Mouse (Mus musculus) liver, embryonic 14.5 days (tissue): ENCODE results near the gene Rbm38. TPM values are rescaled to one million over a fixed set of nuclear protein-coding genes. Genes with fewer than 3 reads are reported as not detected.

ENCODE experiments used
- ATAC-seq: fragments of 200-750 bp; cut with Nextera tagmentation; 2 replicates; pipeline ENCODE4 v1.8.0; 2017; ENCODE audit warnings: moderate number of reproducible peaks, mild to moderate bottlenecking, moderate library complexity; ENCODE audit not compliant: insufficient read depth
- DNase-seq, 3 experiments: peaks; one replicate each; pipeline ENCODE4 v3.0.0-alpha.2; 2012 to 2013; ENCODE audit warnings: low read depth in 3 of 3, low spot score in 3 of 3
- H3K27ac ChIP-seq: fragments of 300-500 bp; sonication (generic); 2 replicates; pipeline ENCODE4 v1.5.1; 2014; ENCODE audit warnings: moderate library complexity, mild to moderate bottlenecking, control low read depth, inconsistent platforms
- H3K27me3 ChIP-seq: fragments of 300-500 bp; sonication (generic); 2 replicates; pipeline ENCODE4 v1.6.1; 2014; ENCODE audit warnings: mild to moderate bottlenecking, low read length, moderate library complexity; ENCODE audit not compliant: control insufficient read depth, insufficient read depth
- H3K36me3 ChIP-seq: fragments of 300-500 bp; sonication (generic); replicated peaks from 2 replicates; pipeline ENCODE4 v1.6.1; 2014; ENCODE audit warnings: low read depth; ENCODE audit not compliant: control insufficient read depth, insufficient read depth
- H3K4me1 ChIP-seq, 2 experiments: fragments of 200-500 bp in 1 of 2; fragments of 300-500 bp in 1 of 2; sonication (generic) in 1 of 2; replicated peaks; 2 replicates each; pipeline ENCODE4 v1.6.1; 2012 to 2014; ENCODE audit warnings: antibody characterized with exemption in 1 of 2, inconsistent platforms in 1 of 2, low read length in 1 of 2; ENCODE audit not compliant: control insufficient read depth in 2 of 2, insufficient read depth in 2 of 2
- H3K4me2 ChIP-seq: fragments of 300-500 bp; sonication (generic); 2 replicates; pipeline ENCODE4 v1.6.1; 2014; ENCODE audit warnings: low read depth, mild to moderate bottlenecking, control low read depth, moderate library complexity
- H3K4me3 ChIP-seq, 2 experiments: fragments of 200-500 bp in 1 of 2; fragments of 300-500 bp in 1 of 2; sonication (generic) in 1 of 2; 2 replicates each; pipeline ENCODE4 v1.5.1; 2012 to 2014; ENCODE audit warnings: low read depth in 2 of 2, low read length in 2 of 2, mild to moderate bottlenecking in 2 of 2, control low read depth in 1 of 2, inconsistent platforms in 1 of 2, moderate library complexity in 1 of 2; ENCODE audit not compliant: insufficient read depth in 1 of 2
- H3K9ac ChIP-seq: fragments of 300-500 bp; sonication (generic); replicated peaks from 2 replicates; pipeline ENCODE4 v1.6.1; 2014; ENCODE audit warnings: mild to moderate bottlenecking, control low read depth, moderate library complexity
- H3K9me3 ChIP-seq: fragments of 300-500 bp; sonication (generic); 2 replicates; pipeline ENCODE4 v1.6.1; 2016; ENCODE audit warnings: low read length, mixed read lengths; ENCODE audit not compliant: control insufficient read depth
- CTCF ChIP-seq: IDR thresholded peaks from 2 replicates; pipeline ENCODE4 v1.5.1; 2016; ENCODE audit warnings: antibody characterized with exemption, low read depth, control low read depth
- EP300 ChIP-seq: IDR thresholded peaks from 2 replicates; pipeline ENCODE4 v1.6.1; 2016; ENCODE audit warnings: antibody characterized with exemption, low read depth
- WGBS: fragments of 180-500 bp; shearing (Covaris S2); extraction: QIAGEN DNeasy Blood & Tissue Kit; methylation state at CpG from one replicate; pipeline ENCODE4 v1.1.7; 2014; ENCODE audit not compliant: insufficient replicate concordance; 5-methylcytosine and 5-hydroxymethylcytosine counted together
- polyA plus RNA-seq, 2 experiments: library from polyadenylated mRNA; depleted of rRNA in 1 of 2; stranded (reverse) in 1 of 2; unstranded in 1 of 2; fragments of >200 nt; fragmentation: Nextera tagmentation in 1 of 2; extraction: Ambion mirVana in 1 of 2; gene quantifications; 2 replicates each; pipeline versions ENCODE4 v1.2.1 to v1.2.3; 2012 to 2014

Gene Rbm38
- polyA plus RNA-seq, 2 experiments, result 270 to 274 TPM

- Histone ChIP-seq H3K27me3 (no peaks in the 10 kb centered on the region), H3K9me3 (no peaks in the 10 kb centered on the region), H3K27ac (peak overlapping the region; percentile 100), H3K4me1 (peaks cover 69 to 86% of the 10 kb centered on the region in 2 experiments), H3K4me2 (peak overlapping the region; percentile 58), H3K36me3 (peaks cover 78% of the 10 kb centered on the region), H3K4me3 (peak overlapping the region; percentile 1 to 15; a peak in 2 of 4 replicates), H3K9ac (peak overlapping the region; percentile 62)
- no peak for DNase-seq
- 75% methylated on average over 13 of the region's 13 CpGs for whole genome bisulfite sequencing
- no peak for ATAC-seq
- no peak for TF ChIP-seq EP300
- no peak for TF ChIP-seq CTCF
These were observed 13.2 kb downstream of the Rbm38 start for GRCm38 (mm10) chr2:173033531-173033930.

DNA sequence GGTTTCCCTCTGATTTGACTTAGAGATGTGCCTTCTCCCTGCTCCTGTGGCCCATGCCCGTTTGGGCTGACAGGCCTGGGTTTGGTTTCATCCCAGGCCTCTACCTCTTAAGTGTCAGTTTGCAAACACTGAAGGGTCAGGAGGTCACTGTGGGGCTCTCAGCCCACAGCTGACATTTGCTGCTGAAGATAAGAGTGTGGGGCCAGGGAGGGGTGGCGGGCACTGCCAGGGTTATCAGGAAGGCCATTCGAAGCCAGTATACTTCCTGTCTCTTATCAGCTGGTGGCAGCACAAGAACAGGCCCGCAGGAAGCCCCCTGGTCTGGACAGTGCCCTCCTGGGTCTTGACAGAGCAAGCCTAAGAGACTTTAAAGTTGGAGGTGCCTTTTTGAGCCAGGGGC is 14.7 kb downstream of the Rbm38 start:
- H3K9ac ChIP-seq, result peak overlapping the region; percentile 64

GRCm38 (mm10) chr2:173035653-173036052 is 15.4 kb downstream of the Rbm38 start:
- Histone ChIP-seq H3K4me1 (peaks cover 80 to 90% of the 10 kb centered on the region in 2 experiments), H3K27me3 (no peaks in the 10 kb centered on the region), H3K27ac (peak overlapping the region; percentile 100), H3K4me3 (peak overlapping the region; percentile 5 to 19; a peak in 3 of 4 replicates), H3K9me3 (no peaks in the 10 kb centered on the region), H3K36me3 (peaks cover 56% of the 10 kb centered on the region), H3K4me2 (peak overlapping the region; percentile 58), H3K9ac (peak overlapping the region; percentile 64)
- ATAC-seq (peak; percentile 0; the same call in 1 of the 2 replicates), DNase-seq (peak in 1 of 3 experiments; percentile 62)
- WGBS, result 18% methylated on average over 5 of the region's 5 CpGs
- TF ChIP-seq CTCF (no peak), EP300 (no peak)

More for the DNA sequence above, 14.7 kb downstream of the Rbm38 start:
- peak overlapping the region; percentile 58 for H3K4me2 ChIP-seq
- H3K9me3 ChIP-seq, result no peaks in the 10 kb centered on the region
- peak overlapping the region in 1 of 2 experiments; percentile 19; a peak in 2 of 4 replicates for H3K4me3 ChIP-seq
- H3K36me3 ChIP-seq, result peaks cover 63% of the 10 kb centered on the region
- ATAC-seq (peak; percentile 56), DNase-seq (peak; percentile 84 to 91 (median 90))
- H3K27me3 ChIP-seq, result no peaks in the 10 kb centered on the region
- peaks cover 78 to 90% of the 10 kb centered on the region in 2 experiments for H3K4me1 ChIP-seq
- peak overlapping the region; percentile 100 for H3K27ac ChIP-seq
- TF ChIP-seq EP300, result peak; percentile 99
- no peak for TF ChIP-seq CTCF
- WGBS, result 3% methylated on average over 4 of the region's 4 CpGs

GRCm38 (mm10) chr2:173036055-173036454 is 15.8 kb downstream of the Rbm38 start:
- WGBS, result 56% methylated on average over 5 of the region's 5 CpGs
- Histone ChIP-seq H3K9ac (peak overlapping the region; percentile 64), H3K4me2 (peak overlapping the region; percentile 58), H3K27me3 (no peaks in the 10 kb centered on the region), H3K4me1 (peaks cover 81 to 91% of the 10 kb centered on the region in 2 experiments), H3K27ac (peak overlapping the region; percentile 100), H3K36me3 (peaks cover 52% of the 10 kb centered on the region), H3K4me3 (peak overlapping the region in 1 of 2 experiments; percentile 11; a peak in 2 of 4 replicates), H3K9me3 (no peaks in the 10 kb centered on the region)
- TF ChIP-seq CTCF, result no peak
- no peak for TF ChIP-seq EP300
- DNase-seq (no peak), ATAC-seq (no peak)

DNA sequence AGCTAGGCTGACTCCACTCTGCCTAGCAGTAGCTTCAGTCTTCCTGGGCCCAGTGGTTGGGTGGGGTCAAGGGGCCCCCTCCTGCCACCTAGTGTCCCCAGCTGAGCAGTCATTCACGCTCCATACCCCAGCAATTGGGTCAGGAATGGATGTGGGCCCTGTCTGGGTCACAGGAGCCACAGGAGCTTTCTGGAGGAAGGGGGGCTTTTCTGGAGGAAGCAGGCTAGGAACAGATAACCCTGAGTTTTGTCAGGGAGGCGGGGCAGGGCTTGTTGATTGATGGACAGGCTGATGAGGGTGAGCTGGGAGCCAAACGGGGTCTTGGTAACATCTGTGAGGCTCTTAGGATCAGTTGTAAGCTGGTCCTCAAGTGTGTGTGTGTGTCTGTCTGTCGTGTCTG is 16.3 kb downstream of the Rbm38 start:
- Histone ChIP-seq H3K4me2 (peak overlapping the region; percentile 58), H3K27ac (peak overlapping the region; percentile 100), H3K36me3 (peaks cover 47% of the 10 kb centered on the region), H3K27me3 (no peaks in the 10 kb centered on the region), H3K4me3 (peak overlapping the region in 1 of 2 experiments; percentile 11; a peak in 1 of 4 replicates), H3K4me1 (peaks cover 82 to 91% of the 10 kb centered on the region in 2 experiments), H3K9me3 (no peaks in the 10 kb centered on the region), H3K9ac (peak overlapping the region; percentile 64)
- no peak for ATAC-seq
- WGBS, result 9% methylated on average over 4 of the region's 4 CpGs
- TF ChIP-seq CTCF (peak; percentile 64), EP300 (peak; percentile 14; the same call in 1 of the 2 replicates)
- DNase-seq, result peak in 1 of 3 experiments; percentile 58
